Mouse (Mus musculus) CH12F3 (cell line): Measurements from ENCODE around the gene Hoxb9.

Experiments used
- in situ Hi-C: fragments of 300-500 bp; cut with MboI; formaldehyde crosslinking; loops from 2 replicates; pipeline ENCODE4 v1.14.3; 2020; ENCODE audit warnings: low sequenced_read_pairs

Gene Hoxb9

GRCm38 (mm10) chr11:96296997-96297396, 25.7 kb downstream of the Hoxb9 start:
- in situ Hi-C loops, result loop anchor here (25.0 kb wide), 1 partner anchor 565 kb away; no protein-coding TSS in a partner anchor

GRCm38 (mm10) chr11:96297428-96297827, 26.2 kb downstream of the Hoxb9 start:
- in situ Hi-C loops, result loop anchor here (25.0 kb wide), 1 partner anchor 565 kb away; no protein-coding TSS in a partner anchor

GRCm38 (mm10) chr11:96297968-96298635, 26.8 kb downstream of the Hoxb9 start:
- in situ Hi-C loops, result loop anchor here (25.0 kb wide), 1 partner anchor 564 kb away; no protein-coding TSS in a partner anchor

GRCm38 (mm10) chr11:96298895-96299667, 27.8 kb downstream of the Hoxb9 start:
- in situ Hi-C loops, result loop anchor here (25.0 kb wide), 1 partner anchor 563 kb away; no protein-coding TSS in a partner anchor

GRCm38 (mm10) chr11:96299781-96300180, 28.5 kb downstream of the Hoxb9 start:
- in situ Hi-C loops, result loop anchor here (25.0 kb wide), 1 partner anchor 563 kb away; no protein-coding TSS in a partner anchor

GRCm38 (mm10) chr11:96300354-96301063, 29.3 kb downstream of the Hoxb9 start:
- in situ Hi-C loops, result no loop called here

- in situ Hi-C loops, result no loop called here
Measured at GRCm38 (mm10) chr11:96301064-96301431, 29.8 kb downstream of the Hoxb9 start.

GRCm38 (mm10) chr11:96301837-96302236, 30.6 kb downstream of the Hoxb9 start:
- in situ Hi-C loops, result no loop called here

GRCm38 (mm10) chr11:96302381-96303150, 31.3 kb downstream of the Hoxb9 start:
- in situ Hi-C loops, result no loop called here

- in situ Hi-C loops, result no loop called here
Measured at GRCm38 (mm10) chr11:96303151-96304099, 32.2 kb downstream of the Hoxb9 start, which contains the start of gene Hoxb5. Gene Hoxb5, plus strand, starts transcription at chr11:96303336.

GRCm38 (mm10) chr11:96304381-96305195, 33.3 kb downstream of the Hoxb9 start:
- in situ Hi-C loops, result no loop called here

GRCm38 (mm10) chr11:96305505-96306182, 34.4 kb downstream of the Hoxb9 start:
- in situ Hi-C loops, result no loop called here

GRCm38 (mm10) chr11:96306183-96306907, 35.1 kb downstream of the Hoxb9 start:
- in situ Hi-C loops, result no loop called here

GRCm38 (mm10) chr11:96306908-96307269, 35.6 kb downstream of the Hoxb9 start:
- in situ Hi-C loops, result no loop called here

GRCm38 (mm10) chr11:96308763-96309162, 37.5 kb downstream of the Hoxb9 start:
- in situ Hi-C loops, result no loop called here

GRCm38 (mm10) chr11:96309288-96309687, 38.0 kb downstream of the Hoxb9 start:
- in situ Hi-C loops, result no loop called here

- in situ Hi-C loops, result no loop called here
Measured at GRCm38 (mm10) chr11:96310183-96310938, 39.1 kb downstream of the Hoxb9 start.
